Mouse (Mus musculus): ENCODE data around the gene Gm11565. TPM values are rescaled to one million over a fixed set of nuclear protein-coding genes. Genes with fewer than 3 reads are reported as not detected.
"Not testable (repeated sequence)": the region's sequence is repeated elsewhere in the genome, so short reads cannot be mapped to it uniquely, and the experiment has no call there.

Gm11565 gene
- not detected for total RNA-seq (2021)
- long read RNA-seq, experiment 1 = 0 reads
- long read RNA-seq, experiment 2 = 0 reads

- intact Hi-C loops (cut with DNase I) = no loop called here
- DNase-seq = no peak
Measured at GRCm38 (mm10) chr11:99914451-99914850, at the start of gene Gm11565. Gm11565 (plus strand) TSS chr11:99914751.

DNA sequence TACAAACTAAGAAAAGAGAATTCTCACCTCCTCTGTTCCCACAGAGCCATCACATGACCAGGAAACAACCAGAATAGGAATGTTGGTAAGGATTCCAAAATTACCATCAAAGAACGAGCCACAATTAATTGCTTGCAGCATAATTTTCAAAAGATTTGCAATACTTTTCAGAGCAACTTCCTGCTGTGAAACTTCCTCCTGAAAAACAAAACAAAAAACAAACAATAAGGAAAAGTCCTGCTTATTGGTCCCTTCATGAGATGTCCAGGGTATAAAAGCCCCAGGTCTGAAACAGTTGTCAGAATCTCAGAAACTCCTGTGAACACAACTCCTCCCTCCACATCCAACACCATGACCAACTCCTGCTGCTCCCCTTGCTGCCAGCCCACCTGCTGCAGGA, 41.5 kb upstream of the Gm11565 start, which contains the start of gene Krtap9-1:
TSS of gene Krtap9-1 (plus strand) at position 301 of the 400 bp plus-strand sequence.
- intact Hi-C loops (cut with DNase I); DNase-seq: not testable (repeated sequence)

DNA sequence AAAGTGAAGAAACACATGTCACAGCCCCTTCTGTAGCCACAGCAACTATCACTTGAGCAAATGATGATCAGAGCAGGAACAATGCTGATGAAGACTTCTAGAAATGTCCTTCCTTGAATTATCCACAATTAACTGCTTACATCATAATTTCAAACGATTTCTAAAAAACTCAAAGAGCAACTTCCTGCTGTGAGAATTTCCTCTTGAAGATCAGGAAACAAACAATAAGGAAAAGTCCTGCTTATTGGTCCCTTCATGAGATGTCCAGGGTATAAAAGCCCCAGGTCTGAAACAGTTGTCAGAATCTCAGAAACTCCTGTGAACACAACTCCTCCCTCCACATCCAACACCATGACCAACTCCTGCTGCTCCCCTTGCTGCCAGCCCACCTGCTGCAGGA, 35.7 kb upstream of the Gm11565 start, which contains the start of gene Gm11567:
TSS of gene Gm11567 (plus strand) at position 301 of the 400 bp plus-strand sequence.
- intact Hi-C loops (cut with DNase I); DNase-seq: not testable (repeated sequence)

GRCm38 (mm10) chr11:99907620-99908019, 6.9 kb upstream of the Gm11565 start, which contains the start of gene Krtap31-1:
Krtap31-1 (plus strand) TSS chr11:99907920.
- intact Hi-C loops (cut with DNase I) = no loop called here
- no peak for DNase-seq

DNA sequence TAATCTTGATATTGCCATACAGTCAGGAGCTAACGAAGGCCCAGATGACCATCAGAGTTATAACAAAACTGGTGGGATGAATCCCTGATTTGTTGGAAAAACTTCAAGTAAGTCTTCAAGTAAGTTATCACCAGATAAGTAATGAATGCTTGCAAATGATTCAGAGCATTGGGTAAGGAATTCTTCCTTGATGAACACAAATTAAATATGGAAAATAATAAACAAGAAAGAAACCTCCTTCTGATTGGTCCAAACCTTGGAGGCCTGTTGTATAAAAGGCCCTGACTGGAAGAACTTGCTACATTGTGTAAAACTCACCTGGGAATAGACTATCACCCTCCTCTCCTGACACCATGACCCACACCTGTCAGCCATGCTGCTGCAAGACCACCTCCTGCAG, 21.4 kb downstream of the Gm11565 start, which contains the start of gene Krtap31-2:
TSS of gene Krtap31-2 (plus strand) at position 301 of the 400 bp plus-strand sequence.
- no peak for DNase-seq
- intact Hi-C loops (cut with DNase I) = no loop called here

- intact Hi-C loops (cut with DNase I) = no loop called here
- DNase-seq = no peak
Measured at GRCm38 (mm10) chr11:99937751-99938264, 23.3 kb downstream of the Gm11565 start.

- DNase-seq = no peak
- intact Hi-C loops (cut with DNase I) = no loop called here
Measured at GRCm38 (mm10) chr11:99948175-99948574, 33.6 kb downstream of the Gm11565 start, which contains the start of gene Krtap9-5. Krtap9-5 (plus strand) TSS chr11:99948475.

DNA sequence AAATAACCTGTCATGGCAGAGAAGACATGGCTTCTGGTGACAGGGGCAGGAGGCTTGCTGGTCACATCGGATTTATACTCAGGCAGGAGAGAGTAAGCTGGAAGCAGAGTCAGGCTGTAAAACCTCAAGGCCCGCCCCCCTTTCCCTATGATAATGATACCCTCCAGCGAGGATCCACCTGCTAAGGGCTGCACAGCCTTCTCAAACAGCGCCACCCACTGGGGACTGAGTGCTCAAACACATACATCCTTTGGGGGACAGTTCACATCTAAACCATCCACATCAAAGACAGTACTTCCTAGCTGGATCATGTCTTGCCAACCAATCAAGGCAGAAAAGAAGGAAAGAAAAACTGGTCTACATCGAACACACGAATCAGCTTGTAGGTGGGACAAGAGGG, 49.7 kb downstream of the Gm11565 start:
- intact Hi-C loops (cut with DNase I) = no loop called here
- DNase-seq = no peak

Other genes with a start within 250 kb of the Gm11565 start
- not detected for gene Krtap4-6, start 248.8 kb upstream of the Gm11565 start, total RNA-seq (2021)
- not detected for gene Gm14190, start 224.0 kb upstream of the Gm11565 start, total RNA-seq (2021)
- gene Gm14180, start 180.5 kb upstream of the Gm11565 start, total RNA-seq (2021) = not detected
- not detected for gene Gm11595, start 141.8 kb upstream of the Gm11565 start, total RNA-seq (2021)
- gene Krtap4-8, start 134.0 kb upstream of the Gm11565 start, total RNA-seq (2021) = not detected
- not detected for gene Krtap4-9, start 129.6 kb upstream of the Gm11565 start, total RNA-seq (2021)
- not detected for gene Gm11596, start 121.3 kb upstream of the Gm11565 start, total RNA-seq (2021)
- not detected for gene Gm11569, start 115.8 kb upstream of the Gm11565 start, total RNA-seq (2021)
- not detected for gene Gm11554, start 110.3 kb upstream of the Gm11565 start, total RNA-seq (2021)
- gene Krtap4-13, start 104.9 kb upstream of the Gm11565 start, total RNA-seq (2021) = not detected
- gene Gm11564, start 99.1 kb upstream of the Gm11565 start, total RNA-seq (2021) = not detected
- not detected for gene 2300003K06Rik, start 76.7 kb upstream of the Gm11565 start, total RNA-seq (2021)
- not detected for gene Krtap4-16, start 63.1 kb upstream of the Gm11565 start, total RNA-seq (2021)
- gene Gm11568, start 56.8 kb upstream of the Gm11565 start, total RNA-seq (2021) = not detected
- not detected for gene Gm11559, start 50.3 kb upstream of the Gm11565 start, total RNA-seq (2021)
- not detected for gene Krtap9-1, start 41.4 kb upstream of the Gm11565 start, total RNA-seq (2021)
- not detected for gene Gm11567, start 35.6 kb upstream of the Gm11565 start, total RNA-seq (2021)
- gene Krtap31-1, start 6.8 kb upstream of the Gm11565 start, total RNA-seq (2021) = not detected
- not detected for gene Krtap31-2, start 21.5 kb downstream of the Gm11565 start, total RNA-seq (2021)
- gene Krtap9-5, start 33.7 kb downstream of the Gm11565 start, total RNA-seq (2021) = not detected
- not detected for gene Krtap29-1, start 64.3 kb downstream of the Gm11565 start, total RNA-seq (2021)
- gene Krtap16-1, start 71.8 kb downstream of the Gm11565 start, total RNA-seq (2021) = not detected
- not detected for gene Krtap17-1, start 79.2 kb downstream of the Gm11565 start, total RNA-seq (2021)
- gene Krt33a, start 101.5 kb downstream of the Gm11565 start, total RNA-seq (2021) = not detected
- gene Krt33b, start 115.1 kb downstream of the Gm11565 start, total RNA-seq (2021) = not detected
- gene Krt34, start 126.8 kb downstream of the Gm11565 start, total RNA-seq (2021) = not detected
- not detected for gene Krt31, start 135.8 kb downstream of the Gm11565 start, total RNA-seq (2021)
- not detected for gene Krt32, start 173.5 kb downstream of the Gm11565 start, total RNA-seq (2021)
- gene Krt35, start 181.5 kb downstream of the Gm11565 start, total RNA-seq (2021) = not detected
- under 1 TPM in 1 of 2 experiments, not detected in 1; 0.17 TPM for gene Krt36, start 190.9 kb downstream of the Gm11565 start, total RNA-seq (2021)
- not detected for gene Krt13, start 206.8 kb downstream of the Gm11565 start, total RNA-seq (2021)
- under 1 TPM in 1 of 2 experiments, not detected in 1; 0.57 TPM for gene Krt15, start 221.2 kb downstream of the Gm11565 start, total RNA-seq (2021)
- 10 to 100 TPM; 12.9 to 17.4 TPM for gene Krt19, start 233.9 kb downstream of the Gm11565 start, total RNA-seq (2021)